Mouse (Mus musculus) heart, embryonic 13.5 days (tissue): ENCODE results near the gene Jkamp. TPM values are rescaled to one million over a fixed set of nuclear protein-coding genes. Genes with fewer than 3 reads are reported as not detected.
A peak's percentile ranks its signal among the peaks of the same experiment; 100 is the strongest.

Source experiments
- ATAC-seq: fragments of 200-750 bp; cut with Nextera tagmentation; 2 replicates; pipeline ENCODE4 v1.8.0; 2017; ENCODE audit warnings: moderate TSS enrichment; ENCODE audit not compliant: insufficient number of reproducible peaks, low FRiP score, low TSS enrichment; ENCODE audit errors: extremely low read depth
- H3K27ac ChIP-seq: fragments of 300-500 bp; sonication (generic); replicated peaks from 2 replicates; pipeline ENCODE4 v1.5.1; 2015; ENCODE audit warnings: moderate library complexity, mild to moderate bottlenecking, inconsistent platforms
- H3K27me3 ChIP-seq: fragments of 300-500 bp; sonication (generic); replicated peaks from 2 replicates; pipeline ENCODE4 v1.6.1; 2015; ENCODE audit warnings: mild to moderate bottlenecking, inconsistent platforms
- H3K36me3 ChIP-seq: fragments of 300-500 bp; sonication (generic); 2 replicates; pipeline ENCODE4 v1.6.1; 2015; ENCODE audit warnings: mild to moderate bottlenecking, inconsistent platforms
- H3K4me1 ChIP-seq: fragments of 300-500 bp; sonication (generic); 2 replicates; pipeline ENCODE4 v1.6.1; 2015; ENCODE audit warnings: inconsistent platforms
- H3K4me2 ChIP-seq: fragments of 300-500 bp; sonication (generic); 2 replicates; pipeline ENCODE4 v1.6.1; 2015; ENCODE audit warnings: inconsistent platforms, mild to moderate bottlenecking, moderate library complexity
- H3K4me3 ChIP-seq: fragments of 300-500 bp; sonication (generic); 2 replicates; pipeline ENCODE4 v1.5.1; 2015; ENCODE audit warnings: moderate library complexity, mild to moderate bottlenecking, inconsistent platforms
- H3K9ac ChIP-seq: fragments of 300-500 bp; sonication (generic); 2 replicates; pipeline ENCODE4 v1.6.1; 2015; ENCODE audit warnings: inconsistent platforms, mild to moderate bottlenecking, moderate library complexity
- H3K9me3 ChIP-seq: fragments of 300-500 bp; sonication (generic); 2 replicates; pipeline ENCODE4 v1.6.1; 2016; ENCODE audit warnings: inconsistent platforms
- WGBS: fragments of 180-500 bp; shearing (Covaris S2); methylation state at CpG from one replicate; pipeline ENCODE4 v1.1.7; 2015; ENCODE audit warnings: mixed read lengths; 5-methylcytosine and 5-hydroxymethylcytosine counted together
- polyA plus RNA-seq: library from polyadenylated mRNA; unstranded; fragments of >200 nt; fragmentation: Nextera tagmentation; extraction: Ambion mirVana; gene quantifications from 2 replicates; pipeline ENCODE4 v1.2.1, GENCODE M21; 2015

Gene Jkamp
- polyA plus RNA-seq, 1 experiment from 2014 or later, result 72.5 TPM

DNA sequence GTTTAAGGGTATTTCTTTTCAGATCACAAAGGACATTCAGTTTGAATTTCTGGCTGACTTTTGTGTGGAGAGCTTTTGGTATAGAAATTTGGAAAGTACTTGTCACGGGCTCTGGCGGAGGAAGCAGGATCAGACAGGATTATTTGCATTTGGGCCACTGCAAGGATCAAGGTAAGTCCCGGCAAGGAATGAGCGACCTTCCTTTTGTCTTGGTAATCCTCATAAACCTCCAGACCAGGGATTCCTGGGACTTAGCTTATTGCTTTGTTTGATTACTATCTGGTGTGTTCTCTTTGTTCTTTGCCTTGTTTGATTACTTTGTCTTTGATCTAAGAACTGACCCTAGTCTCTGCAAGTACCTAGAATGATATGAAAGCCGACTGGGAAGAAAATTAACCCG lies 31.5 kb upstream of the Jkamp start:
- no peaks in the 10 kb centered on the region for H3K4me1 ChIP-seq
- no peaks in the 10 kb centered on the region for H3K36me3 ChIP-seq
- no peak overlapping the region for H3K4me3 ChIP-seq
- H3K27ac ChIP-seq, result no peak overlapping the region
- no peak overlapping the region for H3K9ac ChIP-seq
- H3K27me3 ChIP-seq, result no peaks in the 10 kb centered on the region
- no peak overlapping the region for H3K4me2 ChIP-seq
- ATAC-seq, result no peak
- H3K9me3 ChIP-seq, result peaks cover 11% of the 10 kb centered on the region; the same call in 1 of the 2 replicates
- WGBS, result 48% methylated on average over 6 of the region's 6 CpGs

DNA sequence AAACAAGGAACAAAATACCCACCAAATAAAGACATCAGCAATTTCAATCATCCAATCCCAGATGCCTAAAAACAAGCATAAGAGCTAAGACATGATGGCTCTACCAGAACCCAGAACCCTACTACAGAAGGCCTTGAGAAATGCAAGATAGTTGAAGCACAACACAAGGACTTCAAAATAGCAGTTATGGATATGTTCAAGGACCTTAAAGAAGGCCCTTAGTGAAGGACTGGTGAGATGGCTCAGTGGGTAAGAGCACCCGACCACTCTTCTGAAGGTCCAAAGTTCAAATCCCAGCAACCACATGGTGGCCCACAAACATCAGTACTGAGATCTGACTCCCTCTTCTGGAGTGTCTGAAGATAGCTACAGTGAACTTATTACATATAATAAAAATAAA lies 27.6 kb upstream of the Jkamp start:
- no peak for ATAC-seq
- 77% methylated on average over 1 of the region's 1 CpGs for WGBS
- no peaks in the 10 kb centered on the region for H3K36me3 ChIP-seq
- no peaks in the 10 kb centered on the region for H3K27me3 ChIP-seq
- H3K4me1 ChIP-seq, result no peaks in the 10 kb centered on the region
- no peak overlapping the region for H3K9ac ChIP-seq
- no peak overlapping the region for H3K27ac ChIP-seq
- H3K4me3 ChIP-seq, result no peak overlapping the region
- H3K4me2 ChIP-seq, result no peak overlapping the region
- no peaks in the 10 kb centered on the region for H3K9me3 ChIP-seq

GRCm38 (mm10) chr12:72069626-72070326 lies 15.6 kb upstream of the Jkamp start:
- Histone ChIP-seq H3K9ac (peak overlapping the region; percentile 75), H3K4me1 (peaks cover 12% of the 10 kb centered on the region), H3K27ac (no peak overlapping the region), H3K9me3 (no peaks in the 10 kb centered on the region), H3K27me3 (peaks cover 55% of the 10 kb centered on the region), H3K4me3 (peak overlapping the region; percentile 66), H3K36me3 (peaks cover 11% of the 10 kb centered on the region), H3K4me2 (peak overlapping the region; percentile 99)
- no peak for ATAC-seq
- WGBS, result 5% methylated on average over 40 of the region's 40 CpGs

DNA sequence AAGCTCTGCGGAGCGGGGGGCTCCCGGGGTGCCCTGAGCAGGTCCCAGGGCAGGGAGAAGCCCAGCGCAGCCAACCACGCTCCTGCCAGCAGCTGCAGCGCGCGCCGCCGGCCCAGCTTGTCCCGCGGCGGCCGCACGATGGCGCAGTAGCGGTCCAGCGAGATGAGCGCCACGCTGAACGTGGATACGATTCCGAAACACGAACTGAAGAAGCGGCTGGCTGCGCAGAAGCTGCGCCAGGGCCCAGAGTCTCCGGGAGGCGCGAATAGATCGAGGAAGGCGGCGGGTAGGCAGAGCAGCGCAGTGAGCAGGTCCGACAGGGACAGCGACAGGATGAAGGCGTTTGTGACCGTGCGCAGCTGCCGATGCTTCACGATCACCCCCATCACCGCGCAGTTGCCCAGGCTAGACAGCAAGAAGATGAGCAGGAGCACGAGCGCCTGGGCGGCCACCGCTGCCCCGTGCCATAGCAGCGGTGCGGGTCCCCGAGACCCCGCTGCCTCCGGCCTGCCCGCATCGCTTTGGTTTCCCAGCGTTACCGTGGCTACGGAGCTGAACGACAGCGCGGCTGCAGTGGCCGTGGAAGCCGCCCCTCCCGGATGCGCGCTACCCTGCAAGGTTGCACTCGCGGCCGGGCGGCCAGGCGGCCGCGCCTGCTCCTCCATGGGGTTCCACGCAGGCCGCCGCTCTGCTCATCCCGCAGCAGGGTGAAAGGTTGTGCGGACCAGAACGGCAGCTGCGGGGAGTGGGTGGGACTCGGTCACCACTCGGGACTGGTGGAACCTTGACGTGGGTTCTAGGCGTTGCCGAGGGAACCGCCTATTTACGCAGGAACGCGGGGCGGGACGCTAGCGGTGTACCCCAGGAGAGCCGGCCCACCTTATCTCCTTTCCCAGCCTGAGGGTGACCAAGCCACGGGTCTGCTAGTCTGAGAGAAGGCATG lies 14.8 kb upstream of the Jkamp start, which contains the start of gene Gpr135:
Gene Gpr135, minus strand, starts transcription at position 799 of the 943 bp plus-strand sequence.
- peak within 1 kb of the TSS; percentile 99 for H3K4me2 ChIP-seq
- H3K9me3 ChIP-seq, result no peaks in the 10 kb centered on the region
- peaks cover 17% of the 10 kb centered on the region for H3K36me3 ChIP-seq
- H3K27ac ChIP-seq, result no peak within 1 kb of the TSS
- H3K27me3 ChIP-seq, result peaks cover 55% of the 10 kb centered on the region
- peaks cover 12% of the 10 kb centered on the region for H3K4me1 ChIP-seq
- H3K4me3 ChIP-seq, result peak within 1 kb of the TSS; percentile 66
- H3K9ac ChIP-seq, result peak within 1 kb of the TSS; percentile 77
- WGBS, result under 1% methylated on average over 94 of the region's 94 CpGs
- 0 out of 2 replicates have a peak, but pooled peaks have one; percentile 37 for ATAC-seq

GRCm38 (mm10) chr12:72078248-72078647 lies 7.1 kb upstream of the Jkamp start:
- Histone ChIP-seq H3K4me3 (no peak overlapping the region), H3K27ac (no peak overlapping the region), H3K9me3 (no peaks in the 10 kb centered on the region), H3K4me1 (peaks cover 14% of the 10 kb centered on the region), H3K9ac (no peak overlapping the region), H3K27me3 (no peaks in the 10 kb centered on the region), H3K4me2 (no peak overlapping the region), H3K36me3 (peaks cover 20% of the 10 kb centered on the region)
- 90% methylated on average over 3 of the region's 3 CpGs for WGBS
- no peak for ATAC-seq

- Histone ChIP-seq H3K4me3 (peak overlapping the region; percentile 37; the same call in 1 of the 2 replicates), H3K27me3 (no peaks in the 10 kb centered on the region), H3K9ac (peak overlapping the region; percentile 70; the same call in 1 of the 2 replicates), H3K36me3 (peaks cover 1% of the 10 kb centered on the region; the same call in 1 of the 2 replicates), H3K27ac (no peak overlapping the region), H3K4me1 (peaks cover 30% of the 10 kb centered on the region), H3K4me2 (peak overlapping the region; percentile 65), H3K9me3 (no peaks in the 10 kb centered on the region)
- ATAC-seq, result no peak
- 83% methylated on average over 3 of the region's 3 CpGs for WGBS
Measured at GRCm38 (mm10) chr12:72081961-72082360, 3.4 kb upstream of the Jkamp start.

- Histone ChIP-seq H3K36me3 (no peaks in the 10 kb centered on the region), H3K4me3 (peak overlapping the region; percentile 37), H3K4me2 (peak overlapping the region; percentile 65), H3K4me1 (peaks cover 31% of the 10 kb centered on the region), H3K9ac (peak overlapping the region; percentile 70), H3K9me3 (no peaks in the 10 kb centered on the region), H3K27me3 (no peaks in the 10 kb centered on the region), H3K27ac (0 out of 2 replicates have a peak overlapping the region, but pooled peaks have one; percentile 28)
- ATAC-seq, result no peak
- 18% methylated on average over 18 of the region's 18 CpGs for WGBS
Measured at GRCm38 (mm10) chr12:72082370-72082769, 3.0 kb upstream of the Jkamp start.

- Histone ChIP-seq H3K9ac (no peak overlapping the region), H3K4me2 (0 out of 2 replicates have a peak overlapping the region, but pooled peaks have one; percentile 96), H3K27ac (no peak overlapping the region), H3K9me3 (no peaks in the 10 kb centered on the region), H3K4me1 (peaks cover 39% of the 10 kb centered on the region), H3K4me3 (no peak overlapping the region), H3K36me3 (no peaks in the 10 kb centered on the region), H3K27me3 (no peaks in the 10 kb centered on the region)
- ATAC-seq, result no peak
- 71% methylated on average over 9 of the region's 9 CpGs for WGBS
Measured at GRCm38 (mm10) chr12:72083265-72083664, 2.1 kb upstream of the Jkamp start.

DNA sequence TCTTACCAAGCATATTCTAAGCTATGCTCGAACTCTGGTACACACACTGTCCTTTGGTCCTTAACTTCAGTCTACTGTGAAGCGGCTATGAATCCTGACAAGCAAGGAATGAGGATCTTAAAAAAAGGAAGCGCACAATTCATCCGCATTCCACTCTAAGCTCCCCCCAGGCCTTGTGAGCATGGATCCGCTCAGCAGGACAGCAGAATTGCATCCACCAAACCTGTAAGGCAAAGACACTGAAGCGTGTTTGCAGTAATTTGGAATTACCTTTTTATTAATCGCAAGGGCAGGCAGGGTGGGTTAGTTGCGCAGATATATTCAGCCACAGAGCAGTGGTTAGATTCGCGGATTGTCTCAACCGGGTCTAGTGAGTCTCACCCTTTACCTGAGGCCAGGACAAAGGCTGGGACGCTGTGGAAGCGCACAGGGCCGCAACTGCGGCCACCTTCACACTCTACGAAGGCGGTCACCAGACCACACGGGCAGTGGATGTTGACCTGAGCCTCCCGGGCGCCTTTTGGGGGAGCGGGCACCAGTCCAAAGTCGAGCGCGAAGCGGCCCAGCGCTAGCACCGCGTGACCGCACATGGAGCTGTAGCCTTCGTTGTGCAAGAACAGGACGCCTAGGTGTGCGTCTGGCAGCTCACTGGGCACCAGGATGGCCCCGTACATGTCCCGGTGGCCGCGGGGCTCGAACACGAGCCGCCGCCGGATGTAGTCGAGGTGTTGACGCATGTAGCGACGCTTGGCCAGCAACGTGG lies 947 bp upstream of the Jkamp start:
- no peaks in the 10 kb centered on the region for H3K9me3 ChIP-seq
- H3K36me3 ChIP-seq, result no peaks in the 10 kb centered on the region
- H3K9ac ChIP-seq, result peak overlapping the region; percentile 87
- peak overlapping the region; percentile 71 for H3K4me3 ChIP-seq
- H3K4me2 ChIP-seq, result peak overlapping the region; percentile 96
- no peak for ATAC-seq
- peak overlapping the region; percentile 93 for H3K27ac ChIP-seq
- peaks cover 40% of the 10 kb centered on the region for H3K4me1 ChIP-seq
- WGBS, result 4% methylated on average over 46 of the region's 46 CpGs
- no peaks in the 10 kb centered on the region for H3K27me3 ChIP-seq

- WGBS, result under 1% methylated on average over 31 of the region's 31 CpGs
- peak; percentile 9 for ATAC-seq
Measured at GRCm38 (mm10) chr12:72085024-72085328, 413 bp upstream of the Jkamp start.

More at GRCm38 (mm10) chr12:72085024-72085328, 413 bp upstream of the Jkamp start:
- Histone ChIP-seq H3K27ac (peak overlapping the region; percentile 93), H3K9ac (peak overlapping the region; percentile 87), H3K4me3 (peak overlapping the region; percentile 71), H3K4me1 (peaks cover 40% of the 10 kb centered on the region), H3K27me3 (no peaks in the 10 kb centered on the region), H3K36me3 (peaks cover 3% of the 10 kb centered on the region), H3K9me3 (no peaks in the 10 kb centered on the region), H3K4me2 (peak overlapping the region; percentile 96)
